Mouse (Mus musculus) midbrain, embryonic 13.5 days (tissue): ENCODE results near the gene Arhgap27. TPM values are rescaled to one million over a fixed set of nuclear protein-coding genes. Genes with fewer than 3 reads are reported as not detected.
"Not testable (repeated sequence)": the region's sequence is repeated elsewhere in the genome, so short reads cannot be mapped to it uniquely, and the experiment has no call there.

ENCODE experiments used
- ATAC-seq: fragments of 200-750 bp; cut with Nextera tagmentation; 2 replicates; pipeline ENCODE4 v1.8.0; 2017; ENCODE audit warnings: mild to moderate bottlenecking, moderate TSS enrichment, moderate library complexity
- H3K27ac ChIP-seq: fragments of 300-500 bp; sonication (generic); 2 replicates; pipeline ENCODE4 v1.5.1; 2015; ENCODE audit warnings: inconsistent platforms, mild to moderate bottlenecking, moderate library complexity
- H3K27me3 ChIP-seq: fragments of 300-500 bp; sonication (generic); 2 replicates; pipeline ENCODE4 v1.6.1; 2015; ENCODE audit warnings: mild to moderate bottlenecking, inconsistent platforms
- H3K36me3 ChIP-seq: fragments of 300-500 bp; sonication (generic); 2 replicates; pipeline ENCODE4 v1.6.1; 2015; ENCODE audit warnings: mild to moderate bottlenecking, inconsistent platforms
- H3K4me1 ChIP-seq: fragments of 300-500 bp; sonication (generic); replicated peaks from 2 replicates; pipeline ENCODE4 v1.6.1; 2015; ENCODE audit warnings: inconsistent platforms
- H3K4me2 ChIP-seq: fragments of 300-500 bp; sonication (generic); replicated peaks from 2 replicates; pipeline ENCODE4 v1.6.1; 2015; ENCODE audit warnings: moderate library complexity, mild to moderate bottlenecking, inconsistent platforms
- H3K4me3 ChIP-seq: fragments of 300-500 bp; sonication (generic); replicated peaks from 2 replicates; pipeline ENCODE4 v1.5.1; 2015; ENCODE audit warnings: mild to moderate bottlenecking, inconsistent platforms
- H3K9ac ChIP-seq: fragments of 300-500 bp; sonication (generic); replicated peaks from 2 replicates; pipeline ENCODE4 v1.6.1; 2015; ENCODE audit warnings: mild to moderate bottlenecking, inconsistent platforms
- H3K9me3 ChIP-seq: fragments of 300-500 bp; sonication (generic); 2 replicates; pipeline ENCODE4 v1.6.1; 2016; ENCODE audit warnings: mild to moderate bottlenecking, inconsistent platforms
- WGBS: fragments of 180-500 bp; shearing (Covaris S2); methylation state at CpG from one replicate; pipeline ENCODE4 v1.1.7; 2015; 5-methylcytosine and 5-hydroxymethylcytosine counted together
- polyA plus RNA-seq: library from polyadenylated mRNA; unstranded; fragments of >200 nt; fragmentation: Nextera tagmentation; extraction: Ambion mirVana; gene quantifications from 2 replicates; pipeline ENCODE4 v1.2.1, GENCODE M21; 2015

The Arhgap27 gene
- polyA plus RNA-seq, 1 experiment from 2014 or later, result 2.6 TPM

GRCm38 (mm10) chr11:103325172-103325571 is 38.3 kb downstream of the Arhgap27 start:
- H3K27me3 ChIP-seq, result peaks cover 3% of the 10 kb centered on the region; the same call in 1 of the 2 replicates
- ATAC-seq, result peak; percentile 49
- H3K36me3 ChIP-seq, result no peaks in the 10 kb centered on the region
- H3K4me3 ChIP-seq, result no peak overlapping the region
- no peak overlapping the region for H3K4me2 ChIP-seq
- H3K9ac ChIP-seq, result no peak overlapping the region
- no peak overlapping the region for H3K27ac ChIP-seq
- H3K4me1 ChIP-seq, result 0 out of 2 replicates have a peak, but pooled peaks cover 6% of the 10 kb centered on the region
- H3K9me3 ChIP-seq, result no peaks in the 10 kb centered on the region
- WGBS, result 16% methylated on average over 8 of the region's 8 CpGs

GRCm38 (mm10) chr11:103324723-103325122 is 38.8 kb downstream of the Arhgap27 start:
- Histone ChIP-seq H3K4me2 (no peak overlapping the region), H3K9ac (no peak overlapping the region), H3K36me3 (no peaks in the 10 kb centered on the region), H3K27me3 (peaks cover 3% of the 10 kb centered on the region; the same call in 1 of the 2 replicates), H3K27ac (no peak overlapping the region), H3K4me3 (no peak overlapping the region), H3K9me3 (no peaks in the 10 kb centered on the region), H3K4me1 (0 out of 2 replicates have a peak, but pooled peaks cover 6% of the 10 kb centered on the region)
- ATAC-seq, result 0 out of 2 replicates have a peak, but pooled peaks have one; percentile 17
- 56% methylated on average over 13 of the region's 13 CpGs for whole genome bisulfite sequencing

- not testable (repeated sequence) for H3K9ac ChIP-seq, H3K4me1 ChIP-seq, H3K27ac ChIP-seq, H3K4me3 ChIP-seq, H3K9me3 ChIP-seq, H3K36me3 ChIP-seq, H3K27me3 ChIP-seq, ATAC-seq, H3K4me2 ChIP-seq
- WGBS, result 45% methylated on average over 3 of the region's 4 CpGs
Observed at GRCm38 (mm10) chr11:103322832-103323231, 40.7 kb downstream of the Arhgap27 start.

GRCm38 (mm10) chr11:103320646-103321045 is 42.8 kb downstream of the Arhgap27 start:
- 80% methylated on average over 4 of the region's 4 CpGs for WGBS
- H3K27ac ChIP-seq, result no peak overlapping the region
- no peak for ATAC-seq
- H3K4me1 ChIP-seq, result 0 out of 2 replicates have a peak, but pooled peaks cover 6% of the 10 kb centered on the region
- no peak overlapping the region for H3K4me3 ChIP-seq
- H3K4me2 ChIP-seq, result no peak overlapping the region
- no peak overlapping the region for H3K9ac ChIP-seq
- H3K27me3 ChIP-seq, result peaks cover 6% of the 10 kb centered on the region; the same call in 1 of the 2 replicates
- no peaks in the 10 kb centered on the region for H3K36me3 ChIP-seq
- no peaks in the 10 kb centered on the region for H3K9me3 ChIP-seq

- 0 out of 2 replicates have a peak, but pooled peaks cover 6% of the 10 kb centered on the region for H3K4me1 ChIP-seq
- WGBS, result 89% methylated on average over 8 of the region's 8 CpGs
- peaks cover 5% of the 10 kb centered on the region; the same call in 1 of the 2 replicates for H3K27me3 ChIP-seq
- no peaks in the 10 kb centered on the region for H3K9me3 ChIP-seq
- H3K36me3 ChIP-seq, result no peaks in the 10 kb centered on the region
- no peak overlapping the region for H3K27ac ChIP-seq
- no peak overlapping the region for H3K4me2 ChIP-seq
- H3K9ac ChIP-seq, result no peak overlapping the region
- ATAC-seq, result no peak
- H3K4me3 ChIP-seq, result no peak overlapping the region
Observed at GRCm38 (mm10) chr11:103320196-103320595, 43.3 kb downstream of the Arhgap27 start.

GRCm38 (mm10) chr11:103318042-103318441 is 45.5 kb downstream of the Arhgap27 start:
- Histone ChIP-seq H3K27ac (no peak overlapping the region), H3K9me3 (no peaks in the 10 kb centered on the region), H3K4me1 (0 out of 2 replicates have a peak, but pooled peaks cover 2% of the 10 kb centered on the region), H3K9ac (no peak overlapping the region), H3K4me3 (no peak overlapping the region), H3K36me3 (no peaks in the 10 kb centered on the region), H3K4me2 (no peak overlapping the region), H3K27me3 (0 out of 2 replicates have a peak, but pooled peaks cover 5% of the 10 kb centered on the region)
- WGBS, result 71% methylated on average over 1 of the region's 1 CpGs
- no peak for ATAC-seq

- Histone ChIP-seq H3K4me2 (no peak overlapping the region), H3K9me3 (no peaks in the 10 kb centered on the region), H3K4me3 (no peak overlapping the region), H3K27ac (no peak overlapping the region), H3K27me3 (peaks cover 13% of the 10 kb centered on the region; the same call in 1 of the 2 replicates), H3K36me3 (no peaks in the 10 kb centered on the region), H3K4me1 (peaks cover 8% of the 10 kb centered on the region), H3K9ac (no peak overlapping the region)
- 88% methylated on average over 5 of the region's 5 CpGs for WGBS
- ATAC-seq, result no peak
Observed at GRCm38 (mm10) chr11:103315379-103315778, 48.1 kb downstream of the Arhgap27 start.

- Histone ChIP-seq H3K9me3 (no peaks in the 10 kb centered on the region), H3K27me3 (peaks cover 13% of the 10 kb centered on the region; the same call in 1 of the 2 replicates), H3K4me2 (no peak overlapping the region), H3K4me3 (no peak overlapping the region), H3K27ac (no peak overlapping the region), H3K9ac (no peak overlapping the region), H3K4me1 (peaks cover 8% of the 10 kb centered on the region), H3K36me3 (no peaks in the 10 kb centered on the region)
- ATAC-seq, result no peak
- WGBS, result 77% methylated on average over 10 of the region's 10 CpGs
Observed at GRCm38 (mm10) chr11:103314736-103315374, 48.6 kb downstream of the Arhgap27 start.

- no peak overlapping the region for H3K4me2 ChIP-seq
- WGBS, result 85% methylated on average over 6 of the region's 6 CpGs
- no peak overlapping the region for H3K27ac ChIP-seq
- peaks cover 13% of the 10 kb centered on the region; the same call in 1 of the 2 replicates for H3K27me3 ChIP-seq
- ATAC-seq, result no peak
- H3K36me3 ChIP-seq, result no peaks in the 10 kb centered on the region
- H3K4me1 ChIP-seq, result peaks cover 8% of the 10 kb centered on the region
- no peak overlapping the region for H3K4me3 ChIP-seq
- H3K9ac ChIP-seq, result no peak overlapping the region
- no peaks in the 10 kb centered on the region for H3K9me3 ChIP-seq
Observed at GRCm38 (mm10) chr11:103313542-103313941, 50.0 kb downstream of the Arhgap27 start.

- Histone ChIP-seq H3K27me3 (peaks cover 11% of the 10 kb centered on the region; the same call in 1 of the 2 replicates), H3K9me3 (no peaks in the 10 kb centered on the region), H3K9ac (no peak overlapping the region), H3K4me3 (no peak overlapping the region), H3K27ac (no peak overlapping the region), H3K36me3 (no peaks in the 10 kb centered on the region), H3K4me1 (peaks cover 8% of the 10 kb centered on the region), H3K4me2 (no peak overlapping the region)
- WGBS, result 43% methylated on average over 8 of the region's 8 CpGs
- ATAC-seq, result no peak
Observed at GRCm38 (mm10) chr11:103312655-103313255, 50.7 kb downstream of the Arhgap27 start.

GRCm38 (mm10) chr11:103311960-103312611 is 51.4 kb downstream of the Arhgap27 start:
- no peaks in the 10 kb centered on the region for H3K36me3 ChIP-seq
- peak overlapping the region; percentile 39 for H3K4me3 ChIP-seq
- 6% methylated on average over 30 of the region's 30 CpGs for WGBS
- no peak overlapping the region for H3K27ac ChIP-seq
- H3K9ac ChIP-seq, result peak overlapping the region; percentile 59
- no peaks in the 10 kb centered on the region for H3K9me3 ChIP-seq
- peak overlapping the region; percentile 63 for H3K4me2 ChIP-seq
- H3K4me1 ChIP-seq, result peaks cover 8% of the 10 kb centered on the region
- peak; percentile 67; the same call in 1 of the 2 replicates for ATAC-seq
- peaks cover 11% of the 10 kb centered on the region; the same call in 1 of the 2 replicates for H3K27me3 ChIP-seq
